Mouse (Mus musculus) heart, adult 10 weeks (tissue): ENCODE data around the gene Rln1. TPM values are rescaled to one million over a fixed set of nuclear protein-coding genes. Genes with fewer than 3 reads are reported as not detected.

ENCODE experiments used
- polyA plus RNA-seq: library from polyadenylated mRNA; stranded (reverse); fragments of 350-450 nt; fragmentation: Illumina TruSeq; extraction: RNeasy Lipid Tissue Mini Kit (QIAGEN cat#74804); gene quantifications from one replicate; pipeline ENCODE4 v1.2.3, GENCODE M21; 2014; ENCODE audit warnings: low read depth, low replicate concordance

Gene Rln1
- polyA plus RNA-seq: not detected

DNA sequence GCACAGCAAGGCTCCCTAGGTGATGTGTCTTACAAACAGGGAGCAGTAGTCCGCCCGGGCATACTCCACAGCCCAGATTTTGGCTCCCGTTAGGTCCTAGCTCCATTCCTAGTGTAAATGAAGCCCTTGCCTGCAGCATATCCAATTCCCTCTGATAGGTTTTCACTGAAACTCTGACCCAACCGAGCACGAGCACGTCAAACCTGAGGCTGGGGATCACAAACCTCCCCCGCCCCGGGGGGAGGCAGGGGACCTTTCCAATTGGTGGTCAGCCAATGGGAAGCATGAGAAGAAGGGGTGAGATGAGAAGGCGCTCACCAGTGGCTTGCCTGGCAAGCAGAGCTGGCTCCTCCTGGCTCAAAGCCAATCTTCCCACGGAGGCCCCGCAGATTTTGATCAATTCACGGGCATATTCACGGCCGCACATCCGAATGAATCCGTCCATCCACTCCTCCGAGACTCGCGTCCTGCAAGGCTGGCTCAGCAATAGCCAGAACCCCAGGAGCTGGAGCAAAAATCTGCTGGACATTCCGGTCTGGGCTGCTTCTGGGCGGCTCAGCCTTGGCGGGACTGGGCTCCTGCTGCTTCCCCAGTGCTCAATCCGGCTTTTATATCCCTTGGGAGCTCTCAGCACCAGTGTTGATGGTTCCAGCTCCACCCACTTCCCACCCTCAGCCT lies at the start of gene Rln1:
Rln1 (minus strand) TSS at position 603 of the 678 bp plus-strand sequence.

DNA sequence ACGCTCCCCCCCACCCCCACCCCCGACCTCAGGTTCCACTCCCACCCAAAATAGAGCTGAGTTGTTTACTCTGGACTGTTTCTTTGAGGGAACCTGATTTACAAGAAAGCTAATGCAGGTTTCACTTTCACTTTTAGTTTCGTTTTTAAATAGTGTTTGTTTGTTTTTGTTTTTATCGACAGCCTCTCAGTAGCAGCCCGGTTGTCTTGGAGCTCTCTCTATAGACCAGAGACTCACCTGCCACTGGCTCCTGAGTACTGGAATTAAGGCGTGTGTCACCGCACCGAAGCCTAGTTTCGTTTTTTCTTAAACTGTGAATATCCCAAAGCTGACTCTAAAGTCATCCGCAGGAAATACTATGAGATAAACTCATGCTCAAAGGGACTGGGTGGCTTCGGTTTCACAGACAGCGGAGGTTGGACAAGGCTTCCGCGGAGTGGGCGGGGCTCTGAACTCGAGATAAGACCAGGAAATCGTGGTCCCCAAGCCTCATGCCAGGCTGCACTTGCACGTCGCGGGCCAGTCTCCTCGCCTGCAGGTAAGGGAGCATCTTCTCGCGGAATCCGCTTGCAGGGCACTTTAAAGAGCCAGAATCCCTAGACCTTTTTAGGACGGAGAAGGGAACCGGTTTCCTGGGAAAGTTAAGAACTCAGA lies 32.6 kb upstream of the Rln1 start, which contains the start of the genes Plgrkt and Cd274:
Plgrkt (minus strand) TSS at position 422 of the 654 bp plus-strand sequence.
Cd274 (plus strand) TSS at position 487 of the 654 bp plus-strand sequence.

DNA sequence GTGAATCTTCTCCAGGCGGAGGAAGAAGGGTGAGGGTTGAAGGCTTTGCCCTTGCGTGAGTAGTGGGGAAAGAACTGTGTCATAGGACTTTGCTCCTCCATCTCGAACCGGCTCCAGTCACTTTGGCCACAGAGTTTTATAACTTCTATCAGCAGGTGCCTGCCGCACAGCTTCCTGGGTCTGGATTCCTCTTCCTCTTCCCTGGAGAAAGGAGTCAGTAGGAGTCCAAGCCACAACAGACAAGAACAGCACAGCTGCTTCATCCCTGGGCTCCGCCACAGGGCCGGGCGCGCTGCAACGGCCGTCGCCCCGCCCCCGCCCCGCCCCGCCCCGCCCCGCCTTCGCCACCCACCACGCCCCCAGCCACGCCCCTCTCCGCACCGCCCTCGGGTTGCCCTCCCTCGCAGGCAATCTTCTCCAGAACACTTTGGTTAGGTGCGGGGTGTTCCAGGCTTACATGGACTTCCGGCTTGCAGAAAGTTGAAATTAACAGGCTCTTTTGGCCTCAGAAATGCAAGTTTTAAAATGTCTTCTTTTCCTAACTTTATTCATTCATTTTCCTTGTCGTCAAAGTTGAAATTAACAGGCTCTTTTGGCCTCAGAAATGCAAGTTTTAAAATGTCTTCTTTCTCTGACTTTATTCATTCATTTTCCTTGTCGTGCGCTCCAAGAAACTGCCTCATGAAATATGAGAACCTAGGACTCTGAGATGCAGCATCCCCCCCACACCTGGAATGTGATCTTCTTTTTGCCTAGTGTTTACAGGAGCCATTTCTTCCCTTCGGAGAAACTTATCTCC lies 9.2 kb downstream of the Rln1 start, which contains the start of gene Insl6:
Insl6 (minus strand) TSS at position 304 of the 799 bp plus-strand sequence.

Other genes with a start within 250 kb of the Rln1 start
- gene Rcl1, start 233.3 kb downstream of the Rln1 start, polyA plus RNA-seq: 6.0 TPM
- gene Jak2, start 82.8 kb downstream of the Rln1 start, polyA plus RNA-seq: 18.1 TPM
- not detected for gene Insl6, start 9.3 kb downstream of the Rln1 start, polyA plus RNA-seq
- 59.4 TPM for gene Plgrkt, start 32.7 kb upstream of the Rln1 start, polyA plus RNA-seq
- gene Cd274, start 32.8 kb upstream of the Rln1 start, polyA plus RNA-seq: 5.7 TPM
- not detected for gene Pdcd1lg2, start 76.2 kb upstream of the Rln1 start, polyA plus RNA-seq
- gene Ric1, start 187.6 kb upstream of the Rln1 start, polyA plus RNA-seq: 13.1 TPM